Mouse (Mus musculus) heart, adult 2 months (tissue): ENCODE measurements around the gene Hlf.

Experiments
- CTCF ChIP-seq: fragments of 200-600 bp; IDR thresholded peaks from 2 replicates; pipeline ENCODE4 v1.8.1; 2022; ENCODE audit warnings: antibody characterized with exemption, mild to moderate bottlenecking, moderate library complexity
- EP300 ChIP-seq: fragments of 200-500 bp; IDR thresholded peaks from 2 replicates; pipeline ENCODE4 v1.6.1; 2011; ENCODE audit warnings: low read depth, low read length, control low read depth; ENCODE audit not compliant: insufficient read depth
- POLR2A ChIP-seq: fragments of 200-500 bp; IDR thresholded peaks from 2 replicates; pipeline ENCODE4 v1.6.1; 2011; ENCODE audit warnings: mild to moderate bottlenecking, low read depth, low read length, control low read depth; ENCODE audit not compliant: insufficient read depth

GRCm38 (mm10) chr11:90360536-90360935, 30.2 kb downstream of the Hlf start:
- TF ChIP-seq CTCF (no peak), EP300 (no peak), POLR2A (no peak)
